Mouse (Mus musculus): Measurements from ENCODE around the gene Ppp2r3a. TPM values are rescaled to one million over a fixed set of nuclear protein-coding genes. Genes with fewer than 3 reads are reported as not detected.

The Ppp2r3a gene
- total RNA-seq, 2 experiments from 2014 or later = 21.2 to 23.0 TPM

- no peak for DNase-seq (ENCODE audit: extremely low spot score in 1 of 2, low spot score in 2 of 2)
- intact Hi-C loops (cut with DNase I) = no loop called here
Measured at GRCm38 (mm10) chr9:101096461-101096860, 155.1 kb downstream of the Ppp2r3a start.

- intact Hi-C loops (cut with DNase I) = no loop called here
- no peak for DNase-seq (ENCODE audit: extremely low spot score in 1 of 2, low spot score in 2 of 2)
Measured at GRCm38 (mm10) chr9:101095425-101095824, 156.2 kb downstream of the Ppp2r3a start.

- intact Hi-C loops (cut with DNase I) = no loop called here
- DNase-seq (ENCODE audit: extremely low spot score in 1 of 2, low spot score in 2 of 2) = peak in 1 of 2 experiments; percentile 55
Measured at GRCm38 (mm10) chr9:101083728-101084127, 167.9 kb downstream of the Ppp2r3a start.

GRCm38 (mm10) chr9:101080046-101080685 lies 171.4 kb downstream of the Ppp2r3a start:
- no peak for DNase-seq (ENCODE audit: extremely low spot score in 1 of 2, low spot score in 2 of 2)
- intact Hi-C loops (cut with DNase I) = no loop called here

GRCm38 (mm10) chr9:101078579-101078978 lies 173.0 kb downstream of the Ppp2r3a start:
- intact Hi-C loops (cut with DNase I) = no loop called here
- no peak for DNase-seq (ENCODE audit: extremely low spot score in 1 of 2, low spot score in 2 of 2)

- DNase-seq (ENCODE audit: extremely low spot score in 1 of 2, low spot score in 2 of 2) = no peak
- intact Hi-C loops (cut with DNase I) = no loop called here
Measured at GRCm38 (mm10) chr9:101077486-101077885, 174.1 kb downstream of the Ppp2r3a start.

- DNase-seq (ENCODE audit: extremely low spot score in 1 of 2, low spot score in 2 of 2) = no peak
- intact Hi-C loops (cut with DNase I) = no loop called here
Measured at GRCm38 (mm10) chr9:101076095-101076875, 175.3 kb downstream of the Ppp2r3a start.

GRCm38 (mm10) chr9:101075694-101076093 lies 175.9 kb downstream of the Ppp2r3a start:
- DNase-seq (ENCODE audit: extremely low spot score in 1 of 2, low spot score in 2 of 2) = no peak
- intact Hi-C loops (cut with DNase I) = no loop called here

GRCm38 (mm10) chr9:101075091-101075581 lies 176.5 kb downstream of the Ppp2r3a start:
- intact Hi-C loops (cut with DNase I) = no loop called here
- DNase-seq (ENCODE audit: extremely low spot score in 1 of 2, low spot score in 2 of 2) = peak in 1 of 2 experiments; percentile 30

GRCm38 (mm10) chr9:101074332-101075021 lies 177.1 kb downstream of the Ppp2r3a start:
- intact Hi-C loops (cut with DNase I) = loop anchor here (5.0 kb wide), 1 partner anchor 42 kb away; the partner anchor contains the start of gene Pccb
- peak; percentile 57 to 93 for DNase-seq (ENCODE audit: extremely low spot score in 1 of 2, low spot score in 2 of 2)

- no peak for DNase-seq (ENCODE audit: extremely low spot score in 1 of 2, low spot score in 2 of 2)
- intact Hi-C loops (cut with DNase I) = loop anchor here (5.0 kb wide), 1 partner anchor 42 kb away; the partner anchor contains the start of gene Pccb
Measured at GRCm38 (mm10) chr9:101073987-101074331, 177.6 kb downstream of the Ppp2r3a start, which contains the start of gene Msl2. TSS of gene Msl2 (plus strand) at chr9:101074101.

- intact Hi-C loops (cut with DNase I) = loop anchor here (5.0 kb wide), 1 partner anchor 41 kb away; the partner anchor contains the start of gene Pccb
- DNase-seq (ENCODE audit: extremely low spot score in 1 of 2, low spot score in 2 of 2) = peak; percentile 98 to 100
Measured at GRCm38 (mm10) chr9:101073041-101073986, 178.3 kb downstream of the Ppp2r3a start.

- no peak for DNase-seq (ENCODE audit: extremely low spot score in 1 of 2, low spot score in 2 of 2)
- intact Hi-C loops (cut with DNase I) = loop anchor here (5.0 kb wide), 1 partner anchor 40 kb away; the partner anchor contains the start of gene Pccb
Measured at GRCm38 (mm10) chr9:101072506-101072905, 179.1 kb downstream of the Ppp2r3a start.

GRCm38 (mm10) chr9:101069781-101070180 lies 181.8 kb downstream of the Ppp2r3a start:
- intact Hi-C loops (cut with DNase I) = loop anchor here (5.0 kb wide), 1 partner anchor 37 kb away; the partner anchor contains the start of gene Pccb
- no peak for DNase-seq (ENCODE audit: extremely low spot score in 1 of 2, low spot score in 2 of 2)

GRCm38 (mm10) chr9:101065076-101065602 lies 186.5 kb downstream of the Ppp2r3a start:
- intact Hi-C loops (cut with DNase I) = no loop called here
- peak in 1 of 2 experiments; percentile 49 for DNase-seq (ENCODE audit: extremely low spot score in 1 of 2, low spot score in 2 of 2)

- intact Hi-C loops (cut with DNase I) = no loop called here
- no peak for DNase-seq (ENCODE audit: extremely low spot score in 1 of 2, low spot score in 2 of 2)
Measured at GRCm38 (mm10) chr9:101062253-101062780, 189.3 kb downstream of the Ppp2r3a start.

- intact Hi-C loops (cut with DNase I) = no loop called here
- peak in 1 of 2 experiments; percentile 35 for DNase-seq (ENCODE audit: extremely low spot score in 1 of 2, low spot score in 2 of 2)
Measured at GRCm38 (mm10) chr9:101061035-101061434, 190.6 kb downstream of the Ppp2r3a start.

GRCm38 (mm10) chr9:101057156-101057555 lies 194.4 kb downstream of the Ppp2r3a start:
- intact Hi-C loops (cut with DNase I) = no loop called here
- DNase-seq (ENCODE audit: extremely low spot score in 1 of 2, low spot score in 2 of 2) = no peak

Data from left cerebral cortex, postnatal 10 days (tissue).